Mouse (Mus musculus) kidney, adult 2 months (tissue): Measurements from ENCODE around the gene Pkn3.

Experiments
- CTCF ChIP-seq: fragments of 200-500 bp; conservative IDR thresholded peaks from 2 replicates; pipeline ENCODE4 v1.5.1; 2011; ENCODE audit warnings: low read depth, mild to moderate bottlenecking, control low read depth, low read length, moderate library complexity, mixed read lengths; ENCODE audit not compliant: insufficient read depth, insufficient read length
- POLR2A ChIP-seq: fragments of 200-500 bp; IDR thresholded peaks from one replicate; pipeline ENCODE4 v1.6.1; 2011; ENCODE audit warnings: low read depth, low read length, control low read depth

DNA sequence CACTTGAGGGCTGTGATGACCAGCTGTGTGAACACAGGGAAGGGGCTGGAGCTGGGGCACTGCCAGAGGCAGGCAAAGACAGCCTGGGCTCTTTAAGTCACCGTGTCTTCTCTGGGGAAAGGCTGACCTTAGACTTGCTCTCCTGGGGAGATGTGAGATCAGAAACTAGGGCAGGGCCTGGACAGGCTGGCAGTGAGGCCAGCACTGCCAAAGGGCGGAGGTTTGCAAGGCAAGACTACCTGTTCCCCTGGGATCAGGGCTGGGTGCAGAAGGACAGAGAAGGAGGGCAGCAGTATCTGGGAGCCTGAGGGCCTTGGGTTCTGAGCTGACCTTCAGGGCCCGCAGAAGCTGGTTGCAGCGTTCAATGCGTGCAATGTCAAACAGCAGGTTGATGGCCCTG, 30.2 kb downstream of the Pkn3 start:
- TF ChIP-seq POLR2A (no peak), CTCF (no peak)
